Mouse (Mus musculus) embryonic facial prominence, embryonic 11.5 days (tissue): ENCODE measurements around the gene Hoxd11. TPM values are rescaled to one million over a fixed set of nuclear protein-coding genes. Genes with fewer than 3 reads are reported as not detected.
A peak's percentile ranks its signal among the peaks of the same experiment; 100 is the strongest.

Source experiments
- ATAC-seq: fragments of 200-750 bp; cut with Nextera tagmentation; replicated peaks from 2 replicates; pipeline ENCODE4 v1.8.0; 2017; ENCODE audit warnings: low read depth; ENCODE audit not compliant: insufficient number of reproducible peaks, low FRiP score, low TSS enrichment
- DNase-seq: peaks from one replicate; pipeline ENCODE4 v3.0.0-alpha.2; 2015; ENCODE audit warnings: low spot score
- H3K27ac ChIP-seq: fragments of 300-500 bp; sonication (generic); replicated peaks from 2 replicates; pipeline ENCODE4 v1.5.1; 2014; ENCODE audit warnings: mild to moderate bottlenecking, low read depth, low read length, control low read depth
- H3K27me3 ChIP-seq: fragments of 300-500 bp; sonication (generic); 2 replicates; pipeline ENCODE4 v1.6.1; 2014; ENCODE audit warnings: mild to moderate bottlenecking, low read length, moderate library complexity, mixed read lengths; ENCODE audit not compliant: control insufficient read depth, insufficient read depth
- H3K36me3 ChIP-seq: fragments of 300-500 bp; sonication (generic); replicated peaks from 2 replicates; pipeline ENCODE4 v1.6.1; 2014; ENCODE audit warnings: low read depth, mild to moderate bottlenecking, low read length, moderate library complexity, mixed read lengths; ENCODE audit not compliant: control insufficient read depth, insufficient read depth
- H3K4me1 ChIP-seq: fragments of 300-500 bp; sonication (generic); 2 replicates; pipeline ENCODE4 v1.6.1; 2014; ENCODE audit warnings: low read length, mixed read lengths; ENCODE audit not compliant: control insufficient read depth, insufficient read depth
- H3K4me2 ChIP-seq: fragments of 300-500 bp; sonication (generic); 2 replicates; pipeline ENCODE4 v1.6.1; 2014; ENCODE audit warnings: low read depth, mild to moderate bottlenecking, control low read depth, low read length, moderate library complexity
- H3K4me3 ChIP-seq: fragments of 300-500 bp; sonication (generic); 2 replicates; pipeline ENCODE4 v1.5.1; 2014; ENCODE audit warnings: low read depth, low read length, control low read depth
- H3K9ac ChIP-seq: fragments of 300-500 bp; sonication (generic); replicated peaks from 2 replicates; pipeline ENCODE4 v1.6.1; 2014; ENCODE audit warnings: mild to moderate bottlenecking, control low read depth, low read length
- H3K9me3 ChIP-seq: fragments of 300-500 bp; sonication (generic); replicated peaks from 2 replicates; pipeline ENCODE4 v1.6.1; 2016; ENCODE audit warnings: mild to moderate bottlenecking, low read length, inconsistent platforms, mixed read lengths; ENCODE audit not compliant: control insufficient read depth
- WGBS: fragments of 180-500 bp; shearing (Covaris S2); extraction: QIAGEN DNeasy Blood & Tissue Kit; methylation state at CpG from one replicate; pipeline ENCODE4 v1.1.7; 2014; 5-methylcytosine and 5-hydroxymethylcytosine counted together
- polyA plus RNA-seq: library from polyadenylated mRNA; unstranded; fragments of >200 nt; fragmentation: Nextera tagmentation; extraction: Ambion mirVana; gene quantifications from 2 replicates; pipeline ENCODE4 v1.2.1, GENCODE M21; 2014

The Hoxd11 gene
- not detected in 2 replicates for polyA plus RNA-seq

DNA sequence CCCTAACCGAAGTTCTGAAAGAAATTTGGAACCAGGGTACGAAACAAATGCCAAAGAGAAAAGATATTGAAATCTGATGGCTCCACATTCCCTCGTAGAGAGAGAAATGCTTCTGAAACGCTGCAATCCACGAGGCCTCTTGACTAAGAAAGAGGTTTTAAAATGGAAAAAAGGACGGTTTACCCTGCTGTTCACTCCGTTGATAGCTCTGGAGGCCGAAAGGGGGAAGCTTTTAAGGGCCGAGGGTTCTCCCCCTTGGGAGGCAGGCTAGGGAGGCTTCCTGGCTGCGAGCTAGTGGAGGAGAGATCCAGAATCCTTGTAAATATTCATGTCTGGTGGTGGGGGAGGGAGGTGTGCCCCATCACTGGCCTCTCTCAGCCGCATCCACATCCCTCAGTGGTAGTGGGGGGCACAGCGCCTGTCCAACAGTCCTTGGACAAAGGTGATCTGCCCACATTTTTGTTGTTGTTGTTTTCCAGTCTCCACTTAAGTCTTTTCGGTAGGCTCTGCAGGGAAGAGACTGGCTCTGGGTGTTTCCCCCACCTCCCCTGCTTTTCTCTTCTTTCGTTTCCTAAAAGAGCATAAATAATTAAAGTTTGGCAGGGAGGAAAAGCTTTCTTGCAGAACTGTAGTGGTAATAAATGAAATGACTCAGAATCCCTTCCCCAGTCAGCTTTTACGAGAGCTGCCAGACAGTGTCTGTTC is at the start of gene Hoxd11:
Hoxd11 (plus strand) TSS at position 667 of the 705 bp plus-strand sequence.
- Histone ChIP-seq H3K4me2 (no peak within 1 kb of the TSS), H3K36me3 (no peaks in the 10 kb centered on the region), H3K4me1 (peaks cover 4% of the 10 kb centered on the region; the same call in 1 of the 2 replicates), H3K9me3 (no peaks in the 10 kb centered on the region), H3K27me3 (peaks cover 97% of the 10 kb centered on the region), H3K9ac (no peak within 1 kb of the TSS), H3K4me3 (no peak within 1 kb of the TSS), H3K27ac (no peak within 1 kb of the TSS)
- 1% methylated on average over 15 of the region's 15 CpGs for WGBS
- no peak for DNase-seq
- no peak for ATAC-seq

DNA sequence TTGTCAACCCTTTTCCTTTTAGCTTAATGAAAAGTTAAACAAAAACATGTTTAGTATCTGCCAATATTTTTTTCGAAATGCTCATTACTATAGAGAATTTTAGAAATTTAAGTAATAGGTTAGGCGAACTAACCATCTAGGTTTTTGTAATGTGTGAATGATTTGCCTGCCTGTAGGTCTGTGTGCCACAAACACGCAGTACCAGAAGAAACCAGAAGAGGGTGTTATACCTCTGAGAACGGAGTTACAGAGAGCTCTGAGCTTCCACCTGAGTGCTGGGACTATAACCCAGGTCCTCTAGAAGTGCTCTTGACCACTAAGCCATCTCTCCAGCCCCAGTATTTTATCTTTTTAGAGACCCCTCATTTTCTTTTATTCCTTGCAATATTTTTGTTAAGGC is 43.9 kb upstream of the Hoxd11 start:
- Histone ChIP-seq H3K4me1 (no peaks in the 10 kb centered on the region), H3K4me2 (no peak overlapping the region), H3K27me3 (no peaks in the 10 kb centered on the region), H3K9me3 (no peaks in the 10 kb centered on the region), H3K36me3 (no peaks in the 10 kb centered on the region), H3K27ac (no peak overlapping the region), H3K4me3 (no peak overlapping the region), H3K9ac (no peak overlapping the region)
- ATAC-seq (no peak), DNase-seq (no peak)
- WGBS, result 70% methylated on average over 4 of the region's 4 CpGs

GRCm38 (mm10) chr2:74642431-74642830 is 36.9 kb upstream of the Hoxd11 start:
- Histone ChIP-seq H3K9ac (no peak overlapping the region), H3K4me3 (no peak overlapping the region), H3K27ac (no peak overlapping the region), H3K9me3 (no peaks in the 10 kb centered on the region), H3K36me3 (no peaks in the 10 kb centered on the region), H3K4me1 (no peaks in the 10 kb centered on the region), H3K4me2 (no peak overlapping the region), H3K27me3 (peaks cover 31% of the 10 kb centered on the region)
- WGBS, result 78% methylated on average over 5 of the region's 5 CpGs
- DNase-seq, result no peak
- ATAC-seq, result no peak

DNA sequence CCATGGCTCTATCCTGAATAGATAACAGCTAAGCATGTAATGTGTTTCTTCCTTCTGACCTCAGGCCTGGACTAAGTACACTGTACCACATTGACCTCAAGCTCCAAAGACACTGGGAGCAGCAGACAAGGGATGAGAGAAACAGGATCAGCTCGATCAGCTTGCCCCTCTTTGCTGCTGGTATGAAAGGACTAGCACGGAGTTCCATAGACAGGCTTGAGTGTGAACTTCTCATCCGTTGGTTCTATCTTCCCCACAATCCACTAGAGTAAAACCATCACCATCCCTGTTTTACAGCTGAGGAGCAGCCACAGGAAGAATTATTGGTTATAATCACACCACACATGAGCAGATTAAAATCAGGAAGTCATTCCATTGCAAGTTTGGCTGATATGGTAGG is 33.7 kb upstream of the Hoxd11 start:
- ATAC-seq (no peak), DNase-seq (no peak)
- Histone ChIP-seq H3K4me3 (no peak overlapping the region), H3K27ac (no peak overlapping the region), H3K9me3 (no peaks in the 10 kb centered on the region), H3K9ac (no peak overlapping the region), H3K36me3 (no peaks in the 10 kb centered on the region), H3K4me2 (no peak overlapping the region), H3K4me1 (no peaks in the 10 kb centered on the region), H3K27me3 (peaks cover 61% of the 10 kb centered on the region)
- WGBS, result 78% methylated on average over 3 of the region's 3 CpGs

DNA sequence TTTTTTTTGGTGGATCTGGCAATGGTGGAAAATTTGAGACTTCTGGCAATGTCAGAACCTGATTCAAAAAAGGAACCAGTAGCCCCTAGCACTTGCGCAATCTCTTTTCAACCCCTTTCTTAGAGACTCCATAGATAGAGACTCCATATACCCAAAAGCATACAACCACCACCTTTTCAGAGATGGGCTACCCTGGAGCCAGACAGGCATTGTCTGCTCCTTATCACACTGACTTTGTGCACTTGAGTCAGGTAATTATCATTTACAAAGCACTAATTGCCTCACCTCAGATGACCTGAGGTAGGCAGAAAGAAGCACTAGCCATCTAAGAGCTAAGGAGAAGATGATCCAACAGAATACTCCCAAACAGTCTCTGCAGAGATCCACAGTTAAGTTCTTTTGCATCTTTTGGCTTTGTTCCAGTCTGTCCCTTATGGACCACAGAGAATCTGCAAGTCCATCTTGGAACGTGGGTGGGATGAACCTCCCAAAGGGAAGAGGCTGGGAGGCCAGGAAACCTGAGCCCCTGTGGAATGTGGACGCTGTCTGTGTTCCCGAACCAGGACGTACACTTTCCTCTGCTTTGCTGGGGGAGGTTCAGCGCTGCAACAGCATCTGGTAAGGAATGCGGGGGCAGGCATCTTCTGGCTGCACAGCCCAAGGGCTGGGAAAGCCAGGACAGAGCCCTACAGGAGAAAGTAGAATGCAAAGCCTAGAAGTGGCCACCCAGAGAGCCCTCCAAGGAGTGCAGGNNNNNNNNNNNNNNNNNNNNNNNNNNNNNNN is 32.1 kb upstream of the Hoxd11 start:
- DNase-seq, result no peak
- ATAC-seq, result no peak
- WGBS, result 14% methylated on average over 7 of the region's 7 CpGs

DNA sequence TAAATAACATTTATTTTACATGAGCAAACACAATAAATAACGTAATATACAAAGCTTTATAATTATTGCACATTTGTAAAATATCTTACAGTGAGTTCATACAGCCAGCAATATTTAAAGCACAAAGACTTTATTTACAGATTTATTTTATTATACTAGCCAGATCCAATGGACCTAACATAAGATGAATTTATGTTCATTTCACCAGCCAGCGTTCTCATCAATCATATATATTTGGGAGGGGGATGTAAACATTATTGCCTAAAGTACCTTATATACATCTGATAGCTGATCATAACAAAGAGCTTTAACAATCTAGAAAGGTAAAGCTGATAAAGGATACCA is 26.4 kb upstream of the Hoxd11 start:
- no peak for ATAC-seq
- DNase-seq, result no peak
- WGBS, result 32% methylated on average over 2 of the region's 2 CpGs

More for the DNA sequence above, 32.1 kb upstream of the Hoxd11 start:
- Histone ChIP-seq H3K36me3 (no peaks in the 10 kb centered on the region), H3K9me3 (no peaks in the 10 kb centered on the region), H3K4me3 (no peak overlapping the region), H3K4me2 (no peak overlapping the region), H3K27me3 (peaks cover 75% of the 10 kb centered on the region), H3K27ac (no peak overlapping the region), H3K9ac (no peak overlapping the region), H3K4me1 (no peaks in the 10 kb centered on the region)

GRCm38 (mm10) chr2:74653781-74654535 is 25.4 kb upstream of the Hoxd11 start:
- H3K36me3 ChIP-seq, result no peaks in the 10 kb centered on the region
- no peaks in the 10 kb centered on the region; the same call in 1 of the 2 replicates for H3K4me1 ChIP-seq
- H3K4me3 ChIP-seq, result no peak overlapping the region
- no peak overlapping the region for H3K4me2 ChIP-seq
- WGBS, result 10% methylated on average over 17 of the region's 17 CpGs
- ATAC-seq, result no peak
- no peaks in the 10 kb centered on the region for H3K9me3 ChIP-seq
- no peak overlapping the region for H3K27ac ChIP-seq
- peak; percentile 33 for DNase-seq
- H3K27me3 ChIP-seq, result peaks cover 74% of the 10 kb centered on the region
- no peak overlapping the region for H3K9ac ChIP-seq

More for the DNA sequence above, 26.4 kb upstream of the Hoxd11 start:
- H3K9me3 ChIP-seq, result no peaks in the 10 kb centered on the region
- no peak overlapping the region for H3K9ac ChIP-seq
- no peaks in the 10 kb centered on the region for H3K36me3 ChIP-seq
- H3K4me1 ChIP-seq, result no peaks in the 10 kb centered on the region; the same call in 1 of the 2 replicates
- no peak overlapping the region for H3K27ac ChIP-seq
- H3K27me3 ChIP-seq, result peaks cover 80% of the 10 kb centered on the region
- no peak overlapping the region for H3K4me2 ChIP-seq
- H3K4me3 ChIP-seq, result no peak overlapping the region
